Comparison of ENCODE assay signal across 8 mouse cellular contexts in genomic region chr1:161037026-161037425, GRCm38 (mm10). TPM values are rescaled to one million over a fixed set of nuclear protein-coding genes. Genes with fewer than 3 reads are reported as not detected.
DNase-seq lines count a peak whose midpoint lies in the region; ATAC-seq and TF ChIP-seq lines count a peak whose summit lies in the region.

No protein-coding gene starts in this region.

- H3K4me1 ChIP-seq in liver, adult 2 months (ENCODE audit: control insufficient read depth, insufficient read depth, low read length): peaks cover 17% of the 10 kb centered on the region; the same call in 1 of the 2 replicates
- H3K4me1 ChIP-seq in embryonic facial prominence, embryonic 13.5 days: peaks cover 13% of the 10 kb centered on the region
- H3K4me1 ChIP-seq in limb, embryonic 10.5 days: peaks cover 15% of the 10 kb centered on the region
- H3K4me1 ChIP-seq in stomach, embryonic 14.5 days (ENCODE audit: control insufficient read depth, insufficient read depth, low read length): peaks cover 4% of the 10 kb centered on the region; the same call in 1 of the 2 replicates

- 5% methylated on average over 1 of the region's 1 CpGs for WGBS in liver, adult 2 months
- 2% methylated on average over 1 of the region's 1 CpGs for WGBS in embryonic facial prominence, embryonic 13.5 days
- 3% methylated on average over 1 of the region's 1 CpGs for WGBS in limb, embryonic 10.5 days
- WGBS in stomach, embryonic 14.5 days: 4% methylated on average over 1 of the region's 1 CpGs

- no peaks in the 10 kb centered on the region for H3K79me2 ChIP-seq in liver, adult 2 months (ENCODE audit: control insufficient read depth, insufficient read depth, low read length)

- H3K36me3 ChIP-seq in liver, adult 2 months (ENCODE audit: control insufficient read depth, insufficient read depth, low read length): peaks cover 33% of the 10 kb centered on the region
- peaks cover 51% of the 10 kb centered on the region for H3K36me3 ChIP-seq in embryonic facial prominence, embryonic 13.5 days
- H3K36me3 ChIP-seq in limb, embryonic 10.5 days: peaks cover 60% of the 10 kb centered on the region
- H3K36me3 ChIP-seq in stomach, embryonic 14.5 days (ENCODE audit: control insufficient read depth, insufficient read depth, low read length): peaks cover 30% of the 10 kb centered on the region

- no peak for DNase-seq in liver, adult 2 months (ENCODE audit: extremely low read depth, low read depth, low spot score)
- DNase-seq in liver: no peak
- no peak for DNase-seq in limb, embryonic 10.5 days (ENCODE audit: low spot score)
- DNase-seq in gastrocnemius, postnatal 14 days: no peak
- no peak for DNase-seq in Muller cell, postnatal 12 days (ENCODE audit: inconsistent ontology term)

- ATAC-seq in embryonic facial prominence, embryonic 13.5 days (ENCODE audit: insufficient number of reproducible peaks, insufficient read depth, low FRiP score, low TSS enrichment, low read depth): no peak
- ATAC-seq in stomach, embryonic 14.5 days (ENCODE audit: insufficient number of reproducible peaks, insufficient read depth, low FRiP score, low read depth): no peak
- ATAC-seq in activated CD4-positive, CD25-positive, alpha-beta regulatory T cell, adult 4 months: no peak

- no peaks in the 10 kb centered on the region for H3K9me3 ChIP-seq in embryonic facial prominence, embryonic 13.5 days
- no peaks in the 10 kb centered on the region for H3K9me3 ChIP-seq in limb, embryonic 10.5 days (replicated peaks)
- no peaks in the 10 kb centered on the region for H3K9me3 ChIP-seq in stomach, embryonic 14.5 days (ENCODE audit: control insufficient read depth, low read depth, low read length)

- H3K27ac ChIP-seq in liver, adult 2 months (replicated peaks; ENCODE audit: insufficient read depth, low read depth, low read length): no peak overlapping the region
- H3K27ac ChIP-seq in embryonic facial prominence, embryonic 13.5 days: peak overlapping the region; percentile 97
- peak overlapping the region; percentile 98 for H3K27ac ChIP-seq in limb, embryonic 10.5 days
- no peak overlapping the region; the same call in 1 of the 2 replicates for H3K27ac ChIP-seq in stomach, embryonic 14.5 days (ENCODE audit: low read length)

- peak overlapping the region; percentile 28; the same call in 1 of the 2 replicates for H3K4me3 ChIP-seq in liver, adult 2 months (ENCODE audit: insufficient read depth, low read depth, low read length)
- H3K4me3 ChIP-seq in embryonic facial prominence, embryonic 13.5 days: peak overlapping the region; percentile 58
- peak overlapping the region; percentile 86 for H3K4me3 ChIP-seq in limb, embryonic 10.5 days
- H3K4me3 ChIP-seq in stomach, embryonic 14.5 days (ENCODE audit: low read depth, low read length): peak overlapping the region; percentile 87

- no peaks in the 10 kb centered on the region for H3K27me3 ChIP-seq in liver, adult 2 months (ENCODE audit: control insufficient read depth, insufficient read depth, low read length)
- no peaks in the 10 kb centered on the region for H3K27me3 ChIP-seq in embryonic facial prominence, embryonic 13.5 days
- H3K27me3 ChIP-seq in limb, embryonic 10.5 days (ENCODE audit: low read depth, poor library complexity, severe bottlenecking): no peaks in the 10 kb centered on the region
- H3K27me3 ChIP-seq in stomach, embryonic 14.5 days (ENCODE audit: control insufficient read depth, insufficient read depth, low read length): no peaks in the 10 kb centered on the region

- TF ChIP-seq CTCF in liver, adult 2 months (IDR thresholded peaks at IDR 0.05; ENCODE audit: low read depth, low read length): no peak

- intact Hi-C loops in gastrocnemius, postnatal 14 days (cut with DNase I; ENCODE audit: low total_unique reads): no loop called here

- TF ChIP-seq POLR2A in liver, adult 2 months (IDR thresholded peaks at IDR 0.05; ENCODE audit: extremely low read depth, insufficient read depth, low read length): no peak

- peak overlapping the region; percentile 84 for H3K4me2 ChIP-seq in embryonic facial prominence, embryonic 13.5 days
- peak overlapping the region; percentile 69 for H3K4me2 ChIP-seq in stomach, embryonic 14.5 days (replicated peaks; ENCODE audit: low read depth, low read length)

- H3K9ac ChIP-seq in liver, adult 2 months (ENCODE audit: low read depth, low read length): no peak overlapping the region
- peak overlapping the region; percentile 88 for H3K9ac ChIP-seq in embryonic facial prominence, embryonic 13.5 days
- peak overlapping the region; percentile 98; the same call in 1 of the 2 replicates for H3K9ac ChIP-seq in stomach, embryonic 14.5 days (replicated peaks; ENCODE audit: low read depth, low read length)

RNA-seq across cellular contexts. Expression of gene Zbtb37, which starts 2.4 kb away (rescaled TPM):
- 4.3 and 4.4 TPM in 2 replicates for total RNA-seq in liver, adult 2 months (2014; rRNA removed)
- 0.33 and 0.97 TPM in 2 replicates for polyA plus RNA-seq in liver, adult 2 months (2012; rRNA removed)
- 8.8 and 11.7 TPM in 2 replicates for polyA plus RNA-seq in embryonic facial prominence, embryonic 13.5 days (2015; fragmentation: Nextera tagmentation; extraction: Ambion mirVana)
- 6.2 and 8.6 TPM in 2 replicates for polyA plus RNA-seq in limb, embryonic 10.5 days (2016; fragmentation: Nextera tagmentation; extraction: Ambion mirVana)
- 12.7 and 14.1 TPM in 2 replicates for polyA plus RNA-seq in stomach, embryonic 14.5 days (2014; fragmentation: Nextera tagmentation; extraction: Ambion mirVana)
- polyA plus RNA-seq in activated CD4-positive, CD25-positive, alpha-beta regulatory T cell, adult 4 months (2017; shearing (Covaris generic)): 1 to 10 TPM; 4.3 to 5.2 TPM
- total RNA-seq in gastrocnemius, postnatal 14 days (2021): 1 to 10 TPM; 4.6 to 9.1 TPM

RNA-seq across cellular contexts. Expression of gene Dars2, which starts 33.4 kb away (rescaled TPM):
- 18.1 and 20.2 TPM in 2 replicates for total RNA-seq in liver, adult 2 months (2014; rRNA removed)
- 11.4 and 13.9 TPM in 2 replicates for polyA plus RNA-seq in liver, adult 2 months (2012; rRNA removed)
- 26.2 TPM in 2 replicates for polyA plus RNA-seq in embryonic facial prominence, embryonic 13.5 days (2015; fragmentation: Nextera tagmentation; extraction: Ambion mirVana)
- polyA plus RNA-seq in limb, embryonic 10.5 days (2016; fragmentation: Nextera tagmentation; extraction: Ambion mirVana): 66.7 and 74.6 TPM in 2 replicates
- 26.1 and 31.2 TPM in 2 replicates for polyA plus RNA-seq in stomach, embryonic 14.5 days (2014; fragmentation: Nextera tagmentation; extraction: Ambion mirVana)
- polyA plus RNA-seq in activated CD4-positive, CD25-positive, alpha-beta regulatory T cell, adult 4 months (2017; shearing (Covaris generic)): 10 to 100 TPM; 17.3 to 22.9 TPM
- 10 to 100 TPM in 1 of 2 experiments, 1 to 10 TPM in 1; 9.9 to 10.2 TPM for total RNA-seq in gastrocnemius, postnatal 14 days (2021)

RNA-seq across cellular contexts. Expression of gene Cenpl, which starts 33.5 kb away (rescaled TPM):
- 7.0 and 9.5 TPM in 2 replicates for total RNA-seq in liver, adult 2 months (2014; rRNA removed)
- polyA plus RNA-seq in liver, adult 2 months (2012; rRNA removed): 1.4 and 1.5 TPM in 2 replicates
- polyA plus RNA-seq in embryonic facial prominence, embryonic 13.5 days (2015; fragmentation: Nextera tagmentation; extraction: Ambion mirVana): 36.1 and 36.2 TPM in 2 replicates
- 40.1 and 44.6 TPM in 2 replicates for polyA plus RNA-seq in limb, embryonic 10.5 days (2016; fragmentation: Nextera tagmentation; extraction: Ambion mirVana)
- 28.7 and 32.7 TPM in 2 replicates for polyA plus RNA-seq in stomach, embryonic 14.5 days (2014; fragmentation: Nextera tagmentation; extraction: Ambion mirVana)
- polyA plus RNA-seq in activated CD4-positive, CD25-positive, alpha-beta regulatory T cell, adult 4 months (2017; shearing (Covaris generic)): 10 to 100 TPM; 28.4 to 29.3 TPM
- 1 to 10 TPM; 1.2 to 1.4 TPM for total RNA-seq in gastrocnemius, postnatal 14 days (2021)

RNA-seq across cellular contexts. Expression of gene Serpinc1, which starts 58.6 kb away (rescaled TPM):
- 3,274 and 4,209 TPM in 2 replicates for total RNA-seq in liver, adult 2 months (2014; rRNA removed)
- 4,695 and 5,808 TPM in 2 replicates for polyA plus RNA-seq in liver, adult 2 months (2012; rRNA removed)
- polyA plus RNA-seq in embryonic facial prominence, embryonic 13.5 days (2015; fragmentation: Nextera tagmentation; extraction: Ambion mirVana): 2.3 and 5.5 TPM in 2 replicates
- 1.8 and 2.0 TPM in 2 replicates for polyA plus RNA-seq in limb, embryonic 10.5 days (2016; fragmentation: Nextera tagmentation; extraction: Ambion mirVana)
- 2.0 and 2.4 TPM in 2 replicates for polyA plus RNA-seq in stomach, embryonic 14.5 days (2014; fragmentation: Nextera tagmentation; extraction: Ambion mirVana)
- polyA plus RNA-seq in activated CD4-positive, CD25-positive, alpha-beta regulatory T cell, adult 4 months (2017; shearing (Covaris generic)): 10 to 100 TPM; 11.0 to 12.0 TPM
- total RNA-seq in gastrocnemius, postnatal 14 days (2021): under 1 TPM; 0.14 to 0.29 TPM

Comparison
In these comparisons a context has a peak if more than half of its experiments do, and no peak if none do; other contexts are left out.
1. H3K27ac ChIP-seq: peak in embryonic facial prominence, embryonic 13.5 days (single experiment) and limb, embryonic 10.5 days (single experiment); none in liver, adult 2 months (single experiment) and stomach, embryonic 14.5 days (single experiment).
2. H3K4me3 ChIP-seq: peak in every context shown above with its lines; median percentile 87 in stomach, embryonic 14.5 days; 86 in limb, embryonic 10.5 days; 58 in embryonic facial prominence, embryonic 13.5 days; 28 in liver, adult 2 months.
3. RNA of gene Cenpl, which starts 33.5 kb away (polyA plus RNA-seq): 40.1 to 44.6 TPM in limb, embryonic 10.5 days, 36.1 to 36.2 TPM in embryonic facial prominence, embryonic 13.5 days, 28.7 to 32.7 TPM in stomach, embryonic 14.5 days and 28.4 to 29.3 TPM in activated CD4-positive, CD25-positive, alpha-beta regulatory T cell, adult 4 months; 1.4 to 1.5 TPM in liver, adult 2 months; every median in the first group is over 10 times any median in the second.